Mouse (Mus musculus): ENCODE measurements around the gene Appbp2. TPM values are rescaled to one million over a fixed set of nuclear protein-coding genes. Genes with fewer than 3 reads are reported as not detected.

Gene Appbp2
- 10 to 100 TPM; 47.8 to 48.8 TPM for total RNA-seq (2021)
- long read RNA-seq, experiment 1, full-length matches to known transcripts: 32 of 44 reads
- long read RNA-seq, experiment 1, partial matches to known transcripts: 2 of 44 reads
- long read RNA-seq, experiment 1, other reads (novel, unspliced or antisense): 10 of 44 reads
- long read RNA-seq, experiment 2, full-length matches to known transcripts: 44 of 56 reads
- long read RNA-seq, experiment 2, partial matches to known transcripts: 11 of 56 reads
- long read RNA-seq, experiment 2, other reads (novel, unspliced or antisense): 1 of 56 reads

DNA sequence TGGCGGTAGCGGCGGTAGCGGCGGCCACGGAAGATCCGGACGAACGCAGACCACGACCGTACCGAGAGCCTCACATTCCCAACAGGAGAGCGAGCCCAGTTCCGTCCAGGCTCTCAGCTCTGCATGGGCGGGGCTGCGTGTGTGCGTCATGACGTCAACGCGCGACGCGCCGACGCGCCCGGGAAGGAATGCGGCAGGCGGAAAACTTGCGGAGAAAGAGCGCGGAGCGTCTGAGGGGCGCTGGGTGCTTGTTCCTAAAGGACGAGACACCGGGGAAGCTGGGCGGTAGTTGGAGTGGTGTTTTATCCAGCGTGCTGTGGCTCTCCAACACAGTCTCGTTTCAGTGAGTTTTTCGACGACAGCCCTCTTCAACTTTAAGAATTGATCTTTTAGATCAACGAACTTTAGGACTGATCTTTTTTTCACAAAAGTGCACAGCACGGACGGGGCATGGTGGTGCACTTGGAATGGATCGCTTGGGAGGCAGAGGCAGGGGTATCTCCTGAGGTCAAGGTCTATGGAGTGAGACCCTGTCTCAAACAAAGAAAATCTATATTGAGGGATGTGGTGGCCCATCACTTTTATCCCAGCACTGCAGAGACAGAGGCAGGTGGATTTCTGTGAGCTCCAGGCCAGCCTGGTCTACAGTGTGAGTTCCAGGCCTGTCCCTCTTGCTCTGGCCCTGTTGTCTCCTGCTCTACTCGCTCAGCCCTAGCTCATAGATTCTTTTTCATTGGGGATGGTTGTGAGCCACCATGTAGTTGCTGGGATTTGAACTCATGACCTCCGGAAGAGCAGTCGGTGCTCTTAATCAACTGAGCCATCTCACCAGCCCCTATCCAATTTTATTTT is at the start of gene Appbp2:
Gene Appbp2, minus strand, starts transcription at position 141 of the 852 bp plus-strand sequence.
- 0 out of 2 replicates have a peak, but pooled peaks have one; percentile 3 for TF ChIP-seq CTCF (conservative IDR thresholded peaks at IDR 0.05)
- DNase-seq (ENCODE audit: low spot score in 2 of 2): peak; percentile 90 to 93
- peak within 1 kb of the TSS; percentile 67 for H3K4me3 ChIP-seq
- H3K27ac ChIP-seq: peak within 1 kb of the TSS; percentile 98

DNA sequence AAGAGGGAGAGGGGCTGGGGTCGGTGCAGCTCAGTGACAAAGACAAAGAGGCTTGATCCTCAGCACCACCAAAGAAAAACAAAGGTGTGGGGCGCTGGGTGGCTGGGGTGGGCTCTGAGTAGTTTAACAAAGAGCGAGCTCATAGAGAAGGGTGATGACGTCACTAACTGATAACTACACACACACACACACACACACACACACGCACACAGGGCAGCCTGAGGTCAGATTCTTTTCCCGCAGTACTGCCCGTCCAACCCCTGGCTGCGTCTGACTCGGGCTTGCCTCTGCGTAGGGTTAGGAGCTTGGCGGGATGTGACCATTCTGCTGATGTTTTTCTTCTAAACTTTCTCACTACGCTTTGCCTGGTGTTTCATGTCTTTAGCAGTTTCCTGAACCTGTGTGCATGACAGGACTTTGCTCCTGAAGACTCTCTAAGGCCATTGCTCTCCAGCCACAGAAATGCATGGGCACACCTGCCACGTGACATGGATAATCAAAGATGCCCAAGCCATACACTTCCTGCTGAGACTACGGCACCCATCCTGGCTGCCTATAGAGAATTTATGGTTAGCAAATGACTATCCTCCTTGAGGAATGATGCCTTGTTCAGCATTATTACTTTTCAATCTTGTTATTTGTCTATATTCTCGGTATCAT is 46.4 kb upstream of the Appbp2 start:
- H3K4me3 ChIP-seq: no peak overlapping the region
- no peak overlapping the region for H3K27ac ChIP-seq
- TF ChIP-seq CTCF (conservative IDR thresholded peaks at IDR 0.05): no peak
- no peak for DNase-seq (ENCODE audit: low spot score in 2 of 2)

DNA sequence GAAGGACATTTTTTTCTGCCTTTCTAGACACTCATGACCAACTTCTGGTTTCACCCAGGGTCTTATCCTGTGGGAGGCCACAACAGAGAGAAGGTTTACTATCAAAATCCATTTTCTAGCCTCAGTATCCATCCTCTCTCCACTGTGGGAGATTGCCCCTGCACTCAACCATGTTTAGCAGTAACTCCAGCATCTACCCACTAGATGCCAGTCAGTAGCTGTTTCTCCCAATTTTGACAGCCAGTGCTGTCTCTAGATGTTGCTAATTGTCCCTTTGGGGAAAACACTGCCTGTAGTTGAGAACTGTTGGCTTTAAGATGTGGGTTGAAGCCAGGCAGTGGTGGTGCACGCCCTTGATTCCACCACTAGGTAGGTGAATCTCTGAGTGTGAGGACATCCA is 43.2 kb upstream of the Appbp2 start:
- Histone ChIP-seq H3K4me3 (no peak overlapping the region), H3K27ac (no peak overlapping the region)
- DNase-seq (ENCODE audit: low spot score in 2 of 2): no peak
- TF ChIP-seq CTCF (conservative IDR thresholded peaks at IDR 0.05): peak; percentile 69

DNA sequence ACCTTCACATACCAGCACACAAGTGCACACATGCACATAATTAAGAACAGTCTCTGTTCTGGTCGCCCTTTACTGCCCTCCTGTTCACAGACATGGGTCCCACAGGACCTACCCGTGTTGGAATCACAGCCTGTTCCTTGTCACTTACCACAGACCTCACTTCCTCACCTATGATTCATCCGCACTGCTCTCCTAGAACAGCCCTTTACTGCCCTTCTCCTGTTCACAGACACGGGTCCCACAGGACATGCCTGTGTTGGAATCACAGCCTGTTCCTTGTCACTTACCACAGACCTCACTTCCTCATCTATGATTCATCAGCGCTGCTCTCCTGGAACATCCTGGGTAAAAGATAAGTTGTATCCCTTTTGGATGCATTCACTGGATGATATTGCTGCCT is 42.7 kb upstream of the Appbp2 start:
- no peak for DNase-seq (ENCODE audit: low spot score in 2 of 2)
- Histone ChIP-seq H3K27ac (no peak overlapping the region), H3K4me3 (no peak overlapping the region)
- no peak for TF ChIP-seq CTCF (conservative IDR thresholded peaks at IDR 0.05)

DNA sequence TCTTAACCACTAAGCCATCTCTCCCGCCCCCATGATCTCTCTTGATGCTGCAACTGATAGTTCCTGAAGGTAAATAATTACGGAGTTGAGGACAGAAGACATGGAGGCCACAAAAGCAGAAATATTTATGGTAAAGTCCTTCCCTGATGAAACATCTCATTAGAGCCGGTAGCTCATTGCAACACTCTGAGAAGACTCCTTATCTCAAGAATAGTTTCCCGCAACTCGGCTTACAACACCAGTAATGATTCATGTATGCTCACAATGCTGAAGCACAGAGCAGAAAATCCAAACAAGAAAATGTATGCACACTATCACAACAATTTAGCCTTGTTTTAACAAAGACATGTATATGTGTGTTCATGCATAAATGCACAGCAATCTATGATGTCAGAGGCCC is 40.2 kb upstream of the Appbp2 start:
- Histone ChIP-seq H3K27ac (no peak overlapping the region), H3K4me3 (no peak overlapping the region)
- TF ChIP-seq CTCF (conservative IDR thresholded peaks at IDR 0.05): no peak
- no peak for DNase-seq (ENCODE audit: low spot score in 2 of 2)

DNA sequence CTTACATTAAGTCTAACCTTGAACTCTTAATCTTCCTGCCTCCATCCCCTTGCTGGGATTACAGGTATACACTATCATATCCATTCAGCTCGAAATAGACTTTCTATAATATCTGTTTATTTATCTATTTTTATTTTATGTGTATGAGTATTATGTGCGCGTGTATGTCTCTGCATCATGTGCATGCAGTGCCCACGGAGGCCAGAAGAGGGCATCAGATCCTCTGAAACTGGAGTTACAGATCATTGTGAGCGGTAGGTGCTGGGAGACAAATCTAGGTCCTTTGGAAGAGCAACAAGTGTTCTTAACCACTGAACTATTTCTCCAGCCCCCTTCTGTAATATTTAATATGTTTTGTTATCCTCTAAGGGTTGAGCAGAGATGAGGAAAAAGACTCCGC is 38.4 kb upstream of the Appbp2 start:
- Histone ChIP-seq H3K4me3 (no peak overlapping the region), H3K27ac (no peak overlapping the region)
- TF ChIP-seq CTCF (conservative IDR thresholded peaks at IDR 0.05): peak; percentile 62
- no peak for DNase-seq (ENCODE audit: low spot score in 2 of 2)

DNA sequence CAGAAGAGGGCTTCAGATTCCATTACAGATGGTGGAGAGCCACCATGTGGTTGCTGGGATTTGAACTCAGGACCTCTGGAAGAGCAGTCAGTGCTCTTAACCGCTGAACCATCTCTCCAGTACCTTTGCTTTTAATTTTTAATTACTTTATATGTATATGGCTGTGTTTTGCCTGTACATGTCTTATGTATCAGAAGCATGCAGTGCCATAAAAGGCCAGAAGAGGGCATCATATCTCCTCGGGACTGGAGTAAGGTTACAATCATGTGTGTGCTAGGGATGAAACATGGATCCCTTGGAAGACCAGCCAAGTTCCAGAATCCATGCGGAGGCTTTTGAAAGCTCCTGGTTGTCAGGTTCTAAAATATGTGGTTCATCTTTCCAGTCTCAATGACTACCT is 35.7 kb upstream of the Appbp2 start:
- no peak overlapping the region for H3K27ac ChIP-seq
- no peak for DNase-seq (ENCODE audit: low spot score in 2 of 2)
- peak; percentile 69 for TF ChIP-seq CTCF (conservative IDR thresholded peaks at IDR 0.05)
- no peak overlapping the region for H3K4me3 ChIP-seq

DNA sequence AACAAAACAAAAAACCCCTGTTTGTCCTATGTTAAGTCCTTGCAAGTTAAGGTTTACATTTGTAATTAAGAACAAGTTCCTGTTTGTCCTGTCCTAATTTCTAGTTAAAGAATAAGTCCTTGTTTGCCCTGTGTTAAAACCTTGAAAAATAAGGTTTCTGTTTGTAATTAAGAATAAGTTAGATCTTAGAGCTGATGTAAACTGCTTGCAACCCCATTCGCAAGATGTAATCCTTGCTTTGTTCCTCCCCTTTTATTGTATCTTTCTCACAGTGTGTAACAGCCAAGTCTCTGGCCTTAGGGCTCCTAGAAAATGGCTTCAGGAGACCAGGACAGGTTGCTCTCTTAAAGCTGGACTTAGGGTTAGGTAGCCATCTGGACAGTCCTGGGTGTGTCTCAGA is 32.5 kb upstream of the Appbp2 start:
- no peak for TF ChIP-seq CTCF (conservative IDR thresholded peaks at IDR 0.05)
- no peak overlapping the region for H3K4me3 ChIP-seq
- no peak overlapping the region for H3K27ac ChIP-seq
- DNase-seq (ENCODE audit: low spot score in 2 of 2): no peak

DNA sequence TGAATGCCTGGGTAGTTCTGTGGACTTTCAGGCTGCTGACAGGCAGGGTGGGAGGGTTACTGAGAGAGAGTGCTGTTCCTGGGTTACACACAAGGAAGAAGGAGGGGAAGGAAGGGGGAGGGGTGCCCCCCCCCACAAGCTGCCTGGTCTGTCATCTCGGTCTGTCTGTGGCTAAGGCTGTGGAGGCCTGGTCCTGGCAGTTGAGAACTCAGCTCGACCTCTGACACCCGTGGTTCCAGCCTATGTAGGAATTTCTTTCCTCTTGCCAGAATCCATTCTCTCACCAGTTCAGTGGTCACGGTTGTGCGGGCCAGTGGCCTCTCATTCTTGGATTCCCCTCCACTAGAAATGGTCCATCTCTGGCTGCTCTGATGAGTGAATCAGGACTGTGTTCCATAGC is 29.7 kb upstream of the Appbp2 start:
- Histone ChIP-seq H3K27ac (no peak overlapping the region), H3K4me3 (no peak overlapping the region)
- no peak for DNase-seq (ENCODE audit: low spot score in 2 of 2)
- no peak for TF ChIP-seq CTCF (conservative IDR thresholded peaks at IDR 0.05)

DNA sequence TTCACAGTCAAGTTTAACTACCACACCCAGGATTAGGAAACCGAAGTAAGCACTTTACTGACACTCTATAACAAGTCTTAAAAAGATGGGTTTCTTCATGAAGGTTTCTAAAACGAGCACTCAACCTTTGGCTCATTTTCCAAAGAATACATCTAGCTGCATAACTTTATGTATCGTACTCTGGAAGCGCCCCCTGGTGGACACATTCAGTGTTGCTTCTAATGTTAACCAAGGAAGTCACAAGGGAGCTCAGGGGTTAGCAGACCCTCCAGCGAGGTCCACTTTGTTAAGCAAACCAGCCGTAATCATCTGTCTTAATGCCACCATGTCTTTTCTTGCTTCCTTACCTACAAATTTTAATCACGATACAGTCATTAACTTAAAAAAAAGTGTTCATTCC is 26.3 kb upstream of the Appbp2 start:
- Histone ChIP-seq H3K4me3 (no peak overlapping the region), H3K27ac (no peak overlapping the region)
- peak; percentile 95 for TF ChIP-seq CTCF (conservative IDR thresholded peaks at IDR 0.05)

DNA sequence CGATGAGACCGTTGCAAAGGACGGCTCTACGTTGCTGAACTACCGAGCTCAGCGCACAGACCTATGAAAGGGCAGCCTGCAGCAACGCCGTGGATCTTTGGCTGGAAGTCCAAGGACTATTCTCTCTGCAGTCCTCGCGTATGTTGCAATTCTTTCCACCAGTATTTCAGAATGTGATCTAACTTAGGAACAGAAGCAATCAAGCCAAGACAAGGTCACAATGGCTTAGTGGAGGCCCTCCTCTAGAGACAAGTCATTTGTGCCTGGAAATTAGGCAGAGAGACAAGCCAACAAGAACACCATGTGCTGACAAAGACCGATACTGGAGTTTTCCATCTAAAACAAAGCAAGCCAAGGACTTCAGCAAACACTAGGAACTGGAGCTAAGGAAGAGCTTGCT is 24.0 kb upstream of the Appbp2 start:
- Histone ChIP-seq H3K4me3 (no peak overlapping the region), H3K27ac (no peak overlapping the region)
- no peak for TF ChIP-seq CTCF (conservative IDR thresholded peaks at IDR 0.05)
- no peak for DNase-seq (ENCODE audit: low spot score in 2 of 2)

More for the DNA sequence above, 26.3 kb upstream of the Appbp2 start:
- peak; percentile 22 to 70 for DNase-seq (ENCODE audit: low spot score in 2 of 2)

DNA sequence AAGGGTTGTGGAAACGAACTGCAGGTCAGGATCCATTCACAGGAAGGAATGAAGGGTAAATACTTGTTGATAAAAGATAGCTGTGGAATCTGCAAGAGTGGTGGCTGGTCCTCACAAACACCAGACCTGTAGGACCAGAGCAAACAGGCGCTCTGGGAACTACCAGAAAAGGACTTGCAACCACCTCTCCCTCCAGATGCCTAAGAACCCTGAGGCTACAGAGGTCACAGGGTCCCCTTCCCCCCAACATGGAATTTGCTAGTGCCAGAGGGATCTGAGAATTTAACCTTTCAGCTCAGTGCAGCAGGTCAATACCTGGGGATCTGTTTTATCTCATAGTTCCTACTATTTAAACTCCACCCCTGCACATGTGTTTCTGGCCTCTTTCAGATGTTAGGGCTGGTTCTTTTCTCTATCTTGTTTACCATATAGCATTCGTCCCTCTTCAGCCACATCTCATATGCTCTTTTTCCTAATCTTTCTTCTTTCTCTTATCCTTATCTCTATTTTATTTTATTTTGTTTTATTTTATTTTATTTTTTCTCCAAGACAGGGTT is 20.6 kb upstream of the Appbp2 start:
- no peak for TF ChIP-seq CTCF (conservative IDR thresholded peaks at IDR 0.05)
- Histone ChIP-seq H3K27ac (no peak overlapping the region), H3K4me3 (no peak overlapping the region)
- no peak for DNase-seq (ENCODE audit: low spot score in 2 of 2)

DNA sequence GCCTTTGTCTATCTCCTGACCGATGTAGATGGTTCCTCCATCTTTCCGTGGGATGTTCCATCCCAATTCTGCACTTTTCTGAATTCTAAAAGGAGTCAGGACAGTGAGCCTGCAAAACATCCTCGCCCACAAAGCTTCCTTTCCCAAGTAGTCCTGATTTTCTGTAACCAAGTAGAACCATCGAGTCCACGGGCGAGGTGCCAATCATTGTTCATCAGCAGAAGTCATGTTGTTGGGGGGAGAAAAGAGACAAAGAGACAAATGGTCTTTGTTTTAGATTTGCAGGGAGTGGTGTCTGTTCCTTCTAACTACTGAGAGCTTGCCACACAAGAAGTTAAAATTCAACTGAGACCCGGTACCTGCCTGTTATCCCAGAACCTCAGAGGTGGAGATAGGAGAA is 18.7 kb upstream of the Appbp2 start:
- H3K4me3 ChIP-seq: no peak overlapping the region
- DNase-seq (ENCODE audit: low spot score in 2 of 2): no peak
- peak overlapping the region; percentile 78 for H3K27ac ChIP-seq
- TF ChIP-seq CTCF (conservative IDR thresholded peaks at IDR 0.05): no peak
